Mouse (Mus musculus): ENCODE measurements around the gene Anks1b.

Anks1b gene

GRCm38 (mm10) chr10:90983046-90983445 lies 1109.7 kb downstream of the Anks1b start:
- DNase-seq: no peak

GRCm38 (mm10) chr10:90990340-90990739 lies 1117.0 kb downstream of the Anks1b start:
- DNase-seq: no peak

GRCm38 (mm10) chr10:90992237-90992636 lies 1118.9 kb downstream of the Anks1b start:
- no peak for DNase-seq

- no peak for DNase-seq
These were observed 1120.6 kb downstream of the Anks1b start for GRCm38 (mm10) chr10:90993869-90994268.

- DNase-seq: no peak
These were observed 1126.6 kb downstream of the Anks1b start for GRCm38 (mm10) chr10:90999899-91000298.

GRCm38 (mm10) chr10:91001421-91001820 lies 1128.1 kb downstream of the Anks1b start:
- no peak for DNase-seq

GRCm38 (mm10) chr10:91005858-91006538 lies 1132.7 kb downstream of the Anks1b start:
- DNase-seq: no peak

Measured in embryo, embryonic 11 days (tissue).